Mouse (Mus musculus): Measurements from ENCODE around the gene Mrps31. TPM values are rescaled to one million over a fixed set of nuclear protein-coding genes. Genes with fewer than 3 reads are reported as not detected.

The Mrps31 gene
- 44.0 TPM for polyA plus RNA-seq (2014; fragmentation: Illumina TruSeq; extraction: RNeasy Lipid Tissue Mini Kit (QIAGEN cat#74804); ENCODE audit: low read depth, low replicate concordance)

GRCm38 (mm10) chr8:22411282-22411702 lies at the start of gene Mrps31:
Gene Mrps31, plus strand, starts transcription at chr8:22411361.

GRCm38 (mm10) chr8:22398142-22398951 lies 12.8 kb upstream of the Mrps31 start, which contains the start of gene Slc25a15:
Gene Slc25a15, minus strand, starts transcription at chr8:22398597.

Other genes with a start within 250 kb of the Mrps31 start
- gene Nek3, start 244.9 kb upstream of the Mrps31 start, polyA plus RNA-seq (2014; fragmentation: Illumina TruSeq; extraction: RNeasy Lipid Tissue Mini Kit (QIAGEN cat#74804); ENCODE audit: low read depth, low replicate concordance), result 1.1 TPM
- gene Ckap2, start 225.5 kb upstream of the Mrps31 start, polyA plus RNA-seq (2014; fragmentation: Illumina TruSeq; extraction: RNeasy Lipid Tissue Mini Kit (QIAGEN cat#74804); ENCODE audit: low read depth, low replicate concordance), result not detected
- gene Vps36, start 218.6 kb upstream of the Mrps31 start, polyA plus RNA-seq (2014; fragmentation: Illumina TruSeq; extraction: RNeasy Lipid Tissue Mini Kit (QIAGEN cat#74804); ENCODE audit: low read depth, low replicate concordance), result 19.4 TPM
- 0.98 TPM for gene Thsd1, start 184.0 kb upstream of the Mrps31 start, polyA plus RNA-seq (2014; fragmentation: Illumina TruSeq; extraction: RNeasy Lipid Tissue Mini Kit (QIAGEN cat#74804); ENCODE audit: low read depth, low replicate concordance)
- not detected for gene Tpte, start 127.9 kb upstream of the Mrps31 start, polyA plus RNA-seq (2014; fragmentation: Illumina TruSeq; extraction: RNeasy Lipid Tissue Mini Kit (QIAGEN cat#74804); ENCODE audit: low read depth, low replicate concordance)
- gene Slc25a15, start 12.8 kb upstream of the Mrps31 start, polyA plus RNA-seq (2014; fragmentation: Illumina TruSeq; extraction: RNeasy Lipid Tissue Mini Kit (QIAGEN cat#74804); ENCODE audit: low read depth, low replicate concordance), result 280 TPM

All from liver, adult 10 weeks (tissue).